Mouse (Mus musculus): ENCODE data around the gene Rad23a.
"Not testable (repeated sequence)": the region's sequence is repeated elsewhere in the genome, so short reads cannot be mapped to it uniquely, and the experiment has no call there.

The Rad23a gene

DNA sequence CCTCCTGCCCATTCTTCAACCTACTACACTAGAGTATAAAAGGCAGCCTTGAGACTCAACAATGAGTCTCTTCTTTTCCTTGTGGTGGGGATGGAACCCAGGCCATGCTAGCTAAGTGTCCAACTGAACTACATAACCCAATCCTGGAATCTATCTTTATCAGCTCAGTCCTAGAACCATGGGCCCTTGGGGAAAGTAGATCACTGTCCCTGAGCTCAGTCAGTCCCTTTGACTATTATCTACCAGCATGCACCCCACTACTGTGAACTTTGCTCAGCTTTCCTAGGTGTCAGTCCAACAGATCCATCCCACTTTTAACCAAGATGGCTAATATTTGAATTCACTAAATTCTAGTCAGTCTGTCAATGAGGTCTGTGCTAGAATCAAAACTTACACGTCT is 1.0 kb upstream of the Rad23a start:
- DNase-seq (ENCODE audit: low spot score in 2 of 2), result no peak

DNA sequence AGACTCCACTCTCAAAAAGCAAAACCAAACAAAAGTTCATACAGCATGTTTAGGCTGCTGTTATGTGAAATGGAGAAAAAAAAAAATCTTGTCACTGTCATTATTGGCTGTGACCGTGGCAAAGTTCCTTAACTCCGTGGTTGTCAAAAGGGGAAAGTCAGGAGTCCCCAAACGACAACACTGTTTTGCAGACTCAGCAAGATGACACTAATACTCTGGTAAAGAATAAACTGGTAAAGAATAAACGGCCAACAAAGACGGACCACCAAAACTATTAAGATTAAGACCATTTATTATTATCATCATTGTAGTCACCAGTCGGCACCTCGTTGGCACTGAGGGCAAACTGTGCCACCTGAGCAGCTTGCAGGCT is 604 bp downstream of the Rad23a start:
- no peak for DNase-seq (ENCODE audit: low spot score in 2 of 2)

DNA sequence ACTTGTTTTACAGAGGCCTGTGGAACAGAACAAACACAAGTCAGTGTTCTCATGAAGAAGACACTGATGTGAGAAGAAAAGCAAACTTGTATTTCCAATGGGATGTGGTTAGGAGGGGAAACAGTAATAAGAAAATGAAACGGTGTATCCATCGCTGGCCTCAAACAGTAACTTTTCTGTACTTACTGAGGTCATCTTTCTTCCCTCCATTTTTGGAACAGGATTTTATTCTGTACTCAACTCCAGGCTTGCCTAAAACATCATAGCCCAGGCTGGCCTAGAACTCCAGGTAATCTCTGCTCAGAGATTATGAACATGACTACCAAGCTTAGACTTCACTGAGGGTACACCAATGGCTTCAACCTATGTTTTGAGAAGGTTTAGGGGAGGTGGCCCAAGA is 1.1 kb downstream of the Rad23a start:
- no peak for DNase-seq (ENCODE audit: low spot score in 2 of 2)

DNA sequence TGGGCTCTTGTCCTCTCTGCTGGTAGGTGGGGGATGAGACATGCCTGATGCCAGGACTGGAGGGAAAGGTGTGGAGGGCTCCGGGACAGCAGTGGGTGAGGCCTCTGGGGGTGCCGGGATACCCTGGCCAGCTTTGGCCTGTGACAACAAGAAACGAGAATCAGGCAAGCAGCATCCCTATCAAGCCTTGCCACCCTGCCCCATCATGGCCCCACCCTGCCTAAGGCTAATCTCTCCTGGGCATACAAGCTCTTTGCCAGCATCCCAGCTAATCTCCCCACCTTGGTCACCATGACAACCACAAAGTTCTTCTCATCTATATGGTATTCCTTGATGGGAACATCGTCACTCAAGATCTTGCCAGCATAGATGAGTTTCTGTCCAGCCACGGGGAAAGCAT is 2.0 kb downstream of the Rad23a start:
- DNase-seq (ENCODE audit: low spot score in 2 of 2), result peak; percentile 70 to 84

DNA sequence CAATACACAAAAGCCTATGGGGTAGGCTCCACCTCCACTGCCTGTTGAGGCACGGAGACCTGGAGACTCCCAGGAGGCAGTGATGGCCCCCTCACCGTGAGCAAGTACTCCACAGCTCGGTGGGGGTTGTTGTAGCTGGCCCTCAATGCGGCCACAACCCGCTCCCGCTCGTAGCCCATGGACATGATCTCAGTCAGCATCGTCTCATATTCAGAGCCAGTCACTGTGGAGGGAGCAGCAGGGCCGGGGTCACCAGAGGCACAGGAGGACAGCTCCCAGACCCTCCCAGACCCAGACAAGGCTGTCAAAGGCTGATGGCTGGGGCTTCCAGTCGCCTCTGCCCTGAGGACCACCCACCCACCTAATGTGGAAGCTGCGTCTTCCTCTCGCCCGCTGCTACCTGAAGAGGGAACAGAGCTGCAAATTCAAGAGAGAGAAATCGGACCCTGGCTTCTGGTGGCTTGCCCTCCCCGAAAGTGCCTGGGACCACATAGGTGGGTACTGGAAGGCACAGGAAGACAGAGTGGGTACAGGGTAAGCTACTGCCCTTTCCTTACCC is 2.5 kb downstream of the Rad23a start:
- no peak for DNase-seq (ENCODE audit: low spot score in 2 of 2)

DNA sequence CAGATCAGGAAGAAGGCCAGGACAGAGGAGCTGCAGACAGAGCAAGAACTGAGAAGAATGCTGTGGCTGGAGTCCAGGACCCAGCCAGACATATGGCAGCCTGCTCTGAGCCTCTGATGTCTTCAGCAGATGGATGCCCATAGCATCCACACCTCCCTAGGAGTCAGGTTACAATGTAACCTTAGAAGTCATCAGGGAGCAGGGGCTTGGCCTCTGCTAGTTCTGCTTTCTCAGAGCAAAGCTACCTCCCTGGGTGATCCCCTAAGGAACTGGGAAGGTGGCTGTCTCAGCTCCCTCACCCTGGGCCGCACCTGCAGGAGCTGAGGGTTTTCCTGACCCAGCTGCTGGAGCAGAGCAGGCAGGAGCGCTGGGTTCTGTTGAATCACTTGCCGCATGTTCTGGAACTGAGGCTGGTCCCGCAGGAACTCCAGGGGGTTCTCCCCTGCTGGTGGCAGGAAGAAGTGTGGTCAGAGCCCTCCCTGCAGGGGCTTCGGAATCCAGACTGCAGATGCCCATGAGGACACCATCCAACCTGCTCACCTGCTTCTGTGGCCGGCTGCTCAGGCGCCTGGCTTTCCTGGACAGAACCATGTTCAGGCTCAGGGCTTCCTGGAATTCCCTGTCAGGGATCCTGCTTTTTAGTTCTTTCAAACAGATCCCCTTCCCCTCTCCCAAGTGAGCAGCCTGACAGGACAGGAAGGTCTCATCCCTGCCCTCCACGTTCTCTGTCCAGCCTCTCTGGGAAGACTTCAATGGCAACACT is 3.1 kb downstream of the Rad23a start:
- DNase-seq (ENCODE audit: low spot score in 2 of 2), result no peak

DNA sequence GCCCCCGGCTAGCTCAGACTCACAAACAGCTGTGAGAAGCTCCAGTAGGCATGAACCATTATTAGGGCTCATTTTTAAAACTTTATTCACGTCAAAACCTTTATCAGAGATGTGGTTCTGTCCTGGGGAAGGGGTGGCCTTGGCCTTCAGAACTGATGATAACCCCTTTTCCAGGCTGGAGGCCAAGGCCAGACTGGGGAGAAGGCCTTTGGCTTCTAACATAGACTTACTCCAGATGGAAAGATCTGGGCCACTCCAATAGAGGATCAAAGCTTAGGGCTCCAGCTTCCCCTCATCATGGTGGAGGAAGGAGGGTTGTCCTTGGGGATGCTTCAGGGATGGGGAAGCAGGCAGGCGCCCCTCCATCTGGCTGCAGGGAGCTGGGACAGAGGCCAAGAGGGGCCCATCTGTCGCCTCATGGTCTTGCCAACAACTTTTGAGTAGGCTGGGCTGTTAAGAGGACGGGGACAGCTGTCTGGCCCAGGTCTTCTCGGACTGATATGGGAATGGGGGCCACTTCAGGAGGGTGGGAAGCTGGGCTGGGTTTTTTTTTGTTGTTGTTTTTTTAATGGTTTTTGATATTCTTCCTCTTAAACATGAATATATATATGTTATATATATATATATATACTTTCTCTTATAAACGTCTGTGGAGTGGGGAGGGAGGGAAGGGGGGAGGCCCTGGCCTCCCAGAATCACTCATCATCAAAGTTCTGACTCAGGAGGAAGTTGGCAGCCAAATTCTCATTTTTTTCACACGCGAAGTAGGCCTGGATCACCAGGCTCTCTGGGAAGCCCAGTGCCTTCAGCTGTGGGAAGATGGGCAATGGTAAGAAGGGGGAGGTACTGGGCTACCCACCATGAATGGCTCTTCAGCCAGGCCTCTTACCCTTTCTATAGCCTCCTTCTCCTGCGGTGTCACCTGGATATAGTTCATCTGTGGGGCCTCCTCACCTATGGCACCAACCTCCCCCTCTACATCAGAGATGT is 5.3 kb downstream of the Rad23a start:
- no peak for DNase-seq (ENCODE audit: low spot score in 2 of 2)

DNA sequence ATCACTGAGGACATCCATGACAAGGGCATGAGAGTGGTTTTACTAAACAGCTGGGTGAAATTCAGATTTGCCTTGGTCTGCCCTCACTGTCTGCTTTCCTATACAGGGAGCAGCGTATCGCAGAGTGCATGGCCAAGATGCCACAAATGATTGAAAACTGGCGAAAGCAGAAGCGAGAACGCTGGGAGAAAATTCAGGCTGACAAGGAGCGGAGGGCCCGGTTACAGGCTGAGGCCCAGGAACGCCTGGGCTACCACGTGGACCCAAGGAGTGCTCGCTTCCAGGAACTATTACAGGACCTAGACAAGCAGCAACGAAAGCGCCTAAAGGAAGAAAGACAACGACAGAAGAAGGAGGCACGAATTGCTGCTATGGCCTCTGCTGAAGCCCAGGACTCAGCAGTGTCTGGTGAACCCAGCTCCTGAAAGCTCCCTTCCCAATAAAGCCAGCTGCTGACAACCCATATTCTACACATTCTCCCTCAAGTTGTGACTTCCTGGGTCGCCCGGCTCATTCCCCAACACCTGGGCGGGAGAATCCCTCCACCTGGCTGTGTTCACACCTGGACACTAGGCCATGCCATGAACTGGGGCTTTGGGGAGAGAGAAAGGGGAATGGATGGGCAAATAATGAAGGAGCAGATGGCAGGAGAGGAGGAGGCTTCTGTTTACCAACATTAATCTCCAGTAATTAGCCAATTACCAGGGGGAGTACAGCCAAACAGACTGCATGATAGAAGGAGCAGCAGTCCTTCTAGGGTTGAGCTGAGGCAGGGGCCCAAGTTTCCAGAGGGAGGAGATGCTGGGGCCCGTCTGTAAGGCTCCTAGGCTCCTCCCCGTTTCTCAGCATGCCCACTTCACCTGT is 6.2 kb downstream of the Rad23a start:
- no peak for DNase-seq (ENCODE audit: low spot score in 2 of 2)

DNA sequence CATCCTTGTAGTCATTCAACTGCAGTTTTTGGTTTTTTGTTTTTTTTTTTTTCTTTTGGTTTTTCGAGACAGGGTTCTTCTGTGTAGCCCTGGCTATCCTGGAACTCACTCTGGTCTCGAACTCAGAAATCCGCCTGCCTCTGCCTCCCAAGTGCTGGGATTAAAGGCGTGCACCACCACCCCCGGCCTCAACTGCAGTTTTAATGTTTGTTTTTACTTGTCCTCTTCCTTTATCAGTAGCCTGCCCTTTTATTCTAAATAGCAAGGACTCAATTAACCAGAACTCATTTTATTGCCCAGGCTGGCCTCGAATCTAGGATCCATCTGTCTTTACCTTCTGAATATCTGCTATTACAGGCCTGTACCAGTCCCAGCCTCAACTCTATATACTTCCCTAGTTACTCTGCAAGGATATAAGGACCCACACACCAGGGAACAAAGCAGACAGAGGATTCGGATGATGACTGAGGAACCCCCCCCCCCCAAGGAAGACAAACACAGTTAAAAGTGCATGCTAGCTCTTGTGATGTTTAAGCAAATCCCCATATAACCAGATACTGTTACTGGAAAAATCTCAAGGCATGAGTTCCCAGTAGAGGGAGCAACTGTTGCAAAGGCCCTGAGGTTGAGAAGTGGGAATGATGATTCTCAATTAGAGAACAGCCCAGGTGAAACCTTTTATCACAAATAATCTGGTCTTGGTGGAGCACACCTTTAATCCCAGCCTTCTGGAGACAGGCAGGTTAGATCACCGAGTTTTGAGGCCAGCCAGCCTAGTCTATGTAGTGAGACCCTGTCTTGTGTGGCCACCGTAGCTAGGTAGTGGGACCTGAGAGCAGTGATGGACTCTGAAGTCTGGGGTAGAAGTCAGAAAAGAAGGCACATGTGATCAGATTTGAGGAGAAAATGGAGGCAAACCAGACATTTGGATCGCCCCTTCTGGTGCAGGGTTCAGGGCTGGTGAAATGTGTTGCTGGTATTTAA is 7.4 kb downstream of the Rad23a start:
- no peak for DNase-seq (ENCODE audit: low spot score in 2 of 2)

DNA sequence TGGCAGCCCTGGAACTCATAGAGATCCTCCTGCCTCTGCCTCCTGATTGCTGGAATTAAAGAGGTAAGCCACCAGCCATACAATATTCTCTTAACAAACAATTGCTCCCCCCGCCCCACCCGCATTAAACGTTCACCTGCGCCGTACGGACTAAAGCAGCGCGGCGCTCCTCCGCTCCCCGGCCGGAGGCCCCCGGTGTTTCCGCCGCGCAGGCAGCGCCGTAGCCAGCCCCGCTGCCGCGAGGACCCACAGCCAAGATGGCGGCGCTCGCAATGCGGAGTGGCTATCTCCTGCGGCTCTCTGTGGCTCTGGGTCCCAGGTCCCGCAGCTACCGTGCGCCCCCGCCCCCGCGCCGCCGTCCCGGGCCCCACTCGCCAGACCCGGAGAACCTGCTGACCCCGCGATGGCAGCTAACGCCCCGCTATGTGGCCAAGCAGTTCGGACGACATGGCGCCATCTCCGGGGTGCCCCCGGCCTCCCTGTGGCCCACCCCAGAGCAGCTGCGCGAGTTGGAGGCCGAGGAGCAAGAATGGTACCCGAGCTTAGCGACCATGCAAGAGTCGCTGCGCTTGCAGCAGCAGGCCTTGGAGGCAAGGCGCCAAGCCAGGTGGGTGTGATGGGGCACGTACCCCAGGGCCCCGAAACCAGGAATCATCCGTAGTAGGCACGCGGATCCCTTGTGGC is 8.3 kb downstream of the Rad23a start:
- DNase-seq (ENCODE audit: low spot score in 2 of 2), result peak; percentile 85 to 86

DNA sequence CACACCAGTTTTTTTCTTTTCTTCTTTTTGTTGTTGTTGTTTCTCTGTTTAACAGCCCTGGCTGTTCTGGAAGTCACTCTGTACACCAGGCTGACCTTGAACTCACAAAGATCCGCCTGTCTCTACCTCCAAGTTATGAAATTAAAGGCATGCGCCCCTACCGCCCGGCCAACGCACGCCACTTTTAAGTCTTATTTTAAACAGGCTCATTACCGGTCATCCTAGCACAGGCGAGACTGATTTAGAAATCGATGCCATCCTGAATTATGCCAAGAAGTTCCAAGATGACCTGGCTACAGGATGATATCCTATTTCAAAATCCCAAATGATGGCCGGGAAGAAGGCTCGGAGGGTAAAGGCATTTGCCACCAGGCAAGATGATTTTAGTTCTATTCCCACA is 9.0 kb downstream of the Rad23a start, which contains the start of gene Gadd45gip1:
Gadd45gip1 (plus strand) TSS at position 33 of the 400 bp plus-strand sequence.
- DNase-seq (ENCODE audit: low spot score in 2 of 2), result peak; percentile 71 to 77

DNA sequence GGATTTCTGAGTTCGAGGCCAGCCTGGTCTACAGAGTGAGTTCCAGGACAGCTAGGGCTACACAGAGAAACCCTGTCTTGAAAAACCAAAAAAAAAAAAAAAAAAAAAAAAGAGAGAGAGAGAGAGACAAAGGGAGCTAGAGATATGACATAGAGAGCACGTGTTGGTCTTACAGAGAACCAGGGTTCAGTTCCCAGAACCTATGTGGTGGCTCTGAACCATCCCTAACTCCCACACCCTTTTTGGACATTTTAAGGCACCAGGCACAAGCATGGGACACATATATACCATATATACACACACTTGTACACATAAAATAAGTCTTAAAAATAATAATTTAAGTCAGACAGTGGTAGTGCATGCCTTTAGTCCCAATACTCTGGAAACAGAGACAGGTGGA is 13.9 kb downstream of the Rad23a start:
- DNase-seq (ENCODE audit: low spot score in 2 of 2), result not testable (repeated sequence)

DNA sequence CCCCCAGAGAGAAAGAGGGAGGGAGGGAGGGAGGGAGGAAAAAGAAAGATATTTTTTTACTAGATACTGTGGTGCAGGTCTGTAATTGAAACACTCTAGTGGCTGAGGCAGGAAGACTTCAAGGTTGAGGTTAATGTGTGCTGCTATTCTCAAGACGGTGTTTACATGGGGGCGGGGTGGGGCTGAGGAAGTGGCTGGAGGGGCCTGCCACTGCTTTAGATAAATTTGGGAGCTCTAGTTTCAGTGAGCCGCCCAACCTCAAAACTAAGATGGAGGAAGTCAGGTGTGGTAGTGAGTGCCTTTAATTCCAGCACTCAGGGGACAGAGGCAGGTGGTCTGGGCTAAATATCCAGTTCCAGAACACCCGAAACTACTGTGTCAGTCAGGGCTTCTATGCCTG is 14.8 kb downstream of the Rad23a start:
- DNase-seq (ENCODE audit: low spot score in 2 of 2), result peak; percentile 73 to 75

DNA sequence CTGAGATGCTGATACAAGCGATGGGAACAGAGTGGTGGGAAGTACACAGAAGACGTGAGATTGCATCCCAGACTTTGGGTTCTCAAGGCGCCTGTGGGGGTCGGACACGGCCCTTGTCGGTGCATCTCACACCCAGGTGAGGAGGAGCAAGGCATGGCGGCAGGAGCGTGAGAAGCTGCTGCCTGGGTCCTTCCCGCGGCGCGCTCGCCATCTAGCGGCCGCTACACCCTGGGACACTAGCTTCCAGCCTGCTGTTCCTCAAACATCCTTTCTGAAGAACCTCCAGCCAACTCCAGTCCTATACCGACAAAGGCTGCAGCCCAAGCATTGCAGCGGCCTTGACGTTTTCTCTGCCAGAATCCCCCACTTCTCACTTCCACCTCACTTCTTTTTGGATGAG is 16.8 kb downstream of the Rad23a start:
- peak; percentile 51 to 67 for DNase-seq (ENCODE audit: low spot score in 2 of 2)

DNA sequence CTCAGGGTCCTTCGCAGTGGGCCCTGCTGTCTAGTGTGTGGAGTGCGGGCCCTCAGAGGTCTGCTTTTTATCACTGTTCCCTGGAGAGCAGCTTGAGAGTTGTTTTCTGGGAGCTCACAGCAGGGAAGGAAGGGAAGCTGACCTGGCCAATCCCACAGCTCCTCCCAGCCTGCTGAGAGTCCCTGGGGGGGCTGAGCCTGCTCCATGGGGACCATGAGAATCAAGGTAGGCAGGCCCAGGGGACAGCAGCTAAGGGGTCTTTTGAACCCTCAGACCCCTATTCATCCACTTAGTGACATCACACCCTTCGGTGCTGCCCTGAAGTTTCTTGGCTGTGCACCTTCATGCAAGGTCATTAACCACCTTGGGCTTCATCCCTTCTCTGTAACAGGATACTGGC is 17.7 kb downstream of the Rad23a start, which contains the start of gene Dand5:
Dand5 (minus strand) TSS at position 101 of the 400 bp plus-strand sequence.
- DNase-seq (ENCODE audit: low spot score in 2 of 2), result no peak

DNA sequence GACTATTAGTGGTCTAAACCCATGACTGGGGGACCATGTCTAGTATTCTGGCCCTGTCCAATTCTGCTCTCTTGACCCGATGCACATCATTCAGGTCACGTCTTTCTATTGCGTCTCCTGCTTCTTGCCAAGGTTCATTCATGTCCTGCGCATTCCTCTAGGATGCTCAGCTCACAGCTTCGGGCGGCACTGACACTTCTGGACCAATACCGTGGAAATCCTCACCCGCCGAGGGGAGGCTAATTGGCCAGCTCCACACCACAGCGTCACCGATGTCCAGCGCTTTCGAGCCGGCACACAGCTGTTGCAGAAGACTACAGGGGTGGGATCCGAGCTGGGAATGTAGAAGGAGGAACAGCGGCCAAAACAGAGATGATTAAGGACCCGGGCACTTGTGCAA is 24.3 kb downstream of the Rad23a start:
- DNase-seq (ENCODE audit: low spot score in 2 of 2), result no peak

DNA sequence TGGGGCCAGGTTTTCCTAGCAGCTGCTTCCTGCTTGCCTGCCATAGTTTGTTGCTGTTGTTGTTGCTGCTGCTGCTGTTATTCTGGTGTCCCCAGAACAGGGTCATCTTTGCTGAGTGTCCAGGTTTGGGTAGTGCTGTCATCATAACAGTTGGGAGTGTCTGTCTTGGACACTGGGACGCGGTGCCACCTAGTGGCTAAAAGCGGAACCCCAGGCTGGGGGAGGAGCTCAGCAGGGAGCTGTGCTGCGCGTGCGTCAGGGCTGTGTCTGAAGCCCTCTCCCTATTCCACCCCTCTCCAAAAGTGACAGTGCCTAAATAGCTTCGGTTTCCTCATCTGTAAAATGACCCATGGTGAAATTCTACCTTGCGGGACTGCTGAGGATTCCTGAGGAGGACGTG is 24.9 kb downstream of the Rad23a start:
- peak; percentile 85 to 90 for DNase-seq (ENCODE audit: low spot score in 2 of 2)

DNA sequence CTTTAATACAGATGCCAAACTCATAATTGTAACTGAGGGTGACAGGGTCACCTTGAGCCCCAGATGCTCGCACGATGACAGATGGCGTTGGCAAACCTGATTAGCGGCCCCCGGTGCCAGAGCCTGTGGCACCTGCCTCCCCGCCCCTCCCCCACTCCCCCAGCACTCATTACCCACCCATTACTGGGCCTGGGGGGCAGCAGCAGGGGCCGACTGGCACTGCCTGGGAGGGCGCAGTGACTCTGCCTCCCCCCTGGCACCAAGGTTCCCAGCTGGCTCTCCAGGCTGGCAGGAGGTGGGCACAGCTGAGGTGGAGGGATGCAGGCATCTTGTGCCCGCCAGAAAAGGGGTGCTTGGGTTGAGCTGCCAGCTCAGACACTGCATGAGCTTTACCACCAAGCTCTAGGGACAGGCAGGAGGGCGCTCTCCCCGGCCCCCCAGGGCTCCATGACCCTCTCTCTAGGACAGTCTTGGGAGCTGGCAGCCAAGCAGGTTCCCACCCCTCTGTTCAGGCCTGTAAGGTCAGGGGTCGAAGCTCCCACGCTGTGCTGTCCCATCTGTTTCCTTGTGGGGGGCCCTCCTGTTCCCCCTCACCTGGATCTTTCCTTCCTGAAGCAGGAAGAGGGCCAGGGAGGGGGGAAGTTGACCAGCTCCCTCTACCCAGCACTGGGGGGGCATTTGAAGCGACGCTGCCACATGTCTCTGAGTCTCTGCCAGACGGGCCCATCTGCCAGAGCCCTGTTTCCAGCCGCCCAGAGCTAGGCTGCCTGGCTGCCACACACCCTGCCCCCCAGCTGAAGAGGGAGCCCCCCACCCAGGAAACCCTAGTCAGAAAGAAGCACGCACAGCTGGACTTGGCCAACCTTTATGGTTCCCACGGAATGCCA is 25.7 kb downstream of the Rad23a start:
- DNase-seq (ENCODE audit: low spot score in 2 of 2), result no peak

DNA sequence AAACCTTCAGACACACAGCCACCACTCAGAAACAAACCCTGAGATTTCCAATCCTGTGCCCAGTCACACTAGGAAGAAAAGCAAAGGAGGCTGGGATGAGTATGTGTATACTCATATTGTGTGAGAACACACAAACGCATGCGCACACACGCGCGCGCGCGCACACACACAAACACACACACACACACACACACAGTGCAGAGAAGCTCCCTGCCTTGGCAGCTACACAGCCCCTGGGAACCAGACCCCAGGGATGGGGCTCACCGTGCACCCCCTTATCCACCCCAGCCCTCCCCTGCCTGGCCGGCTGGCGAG is 26.3 kb downstream of the Rad23a start:
- no peak for DNase-seq (ENCODE audit: low spot score in 2 of 2)

All from spleen, postnatal 36 days (tissue).